Mouse (Mus musculus) Patski (cell line): Measurements from ENCODE around the gene Ifnar2. TPM values are rescaled to one million over a fixed set of nuclear protein-coding genes. Genes with fewer than 3 reads are reported as not detected.
A peak's percentile ranks its signal among the peaks of the same experiment; 100 is the strongest.

ENCODE experiments used
- ATAC-seq: fragments of 100-300 bp; one replicate; pipeline ENCODE4 v1.8.0; 2021
- CTCF ChIA-PET: fragments of 350-600 bp; sonication (Branson Sonifier 250); formaldehyde crosslinking; loops from one replicate; lab custom pipeline; 2022; ENCODE audit warnings: inconsistent platforms; lab: Charles Lee
- POLR2A ChIA-PET: fragments of 350-600 bp; sonication (Branson Sonifier 250); formaldehyde crosslinking; loops from one replicate; lab custom pipeline; 2022; ENCODE audit warnings: antibody characterized with exemption, inconsistent platforms; lab: Charles Lee
- DNase-seq: peaks from one replicate; pipeline ENCODE4 v3.0.0-alpha.2; 2011; ENCODE audit warnings: low read depth, low spot score
- H3K27me3 ChIP-seq: fragments of 371-371 bp; one replicate; pipeline ENCODE4 v1.5.1; 2021
- CTCF ChIP-seq: fragments of 100-300 bp; IDR thresholded peaks from one replicate; pipeline ENCODE4 v1.5.1; 2021
- in situ Hi-C: fragments of 300-500 bp; cut with MboI; formaldehyde crosslinking; loops from 3 replicates; pipeline ENCODE4 v1.11.1; 2018; ENCODE audit warnings: low pct_unique_long_range_greater_than_20kb, mixed read lengths
- polyA plus RNA-seq: library from polyadenylated mRNA; unstranded; gene quantifications from one replicate; pipeline ENCODE4 v1.2.3, GENCODE M21; 2021

The Ifnar2 gene
- polyA plus RNA-seq, 1 experiment from 2014 or later: 97.8 TPM

DNA sequence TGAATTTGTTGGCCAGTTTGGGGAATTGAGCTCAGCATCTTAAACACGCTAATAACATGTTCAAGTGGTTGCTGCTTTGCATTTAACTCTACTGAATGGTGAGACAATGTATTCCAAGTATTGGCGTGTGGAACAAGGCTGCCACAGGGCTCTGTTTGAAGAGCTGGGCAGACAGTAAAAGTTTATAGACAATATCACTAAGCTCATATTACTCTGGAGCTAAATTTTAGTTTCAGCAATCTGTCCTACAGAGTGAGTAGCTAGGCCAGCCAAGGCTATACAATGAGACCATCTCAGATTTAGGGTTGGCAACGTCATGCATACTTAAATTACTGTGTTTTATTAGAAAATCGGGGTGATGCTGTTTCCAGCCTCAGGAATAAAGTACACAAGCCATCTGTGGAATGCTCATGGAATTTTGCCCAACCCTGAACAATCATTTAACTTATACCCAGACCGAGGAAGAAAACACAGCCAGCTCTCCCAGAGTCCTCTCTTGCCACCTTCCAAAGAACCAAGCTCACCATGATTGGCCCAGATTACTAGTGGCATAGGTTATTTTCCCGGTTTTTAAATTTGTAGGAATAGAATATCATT lies 29.1 kb downstream of the Ifnar2 start:
- H3K27me3 ChIP-seq: no peaks in the 10 kb centered on the region
- CTCF ChIA-PET: interaction anchor here (0.7 kb wide), 1 partner anchor 180 kb away, joined by 3 read pairs; no protein-coding TSS in a partner anchor
- DNase-seq: no peak
- in situ Hi-C loops: no loop called here
- POLR2A ChIA-PET: interaction anchor here (0.7 kb wide), 1 partner anchor 1381 kb away, joined by 3 read pairs; no protein-coding TSS in a partner anchor
- no peak for ATAC-seq
- TF ChIP-seq CTCF: no peak

DNA sequence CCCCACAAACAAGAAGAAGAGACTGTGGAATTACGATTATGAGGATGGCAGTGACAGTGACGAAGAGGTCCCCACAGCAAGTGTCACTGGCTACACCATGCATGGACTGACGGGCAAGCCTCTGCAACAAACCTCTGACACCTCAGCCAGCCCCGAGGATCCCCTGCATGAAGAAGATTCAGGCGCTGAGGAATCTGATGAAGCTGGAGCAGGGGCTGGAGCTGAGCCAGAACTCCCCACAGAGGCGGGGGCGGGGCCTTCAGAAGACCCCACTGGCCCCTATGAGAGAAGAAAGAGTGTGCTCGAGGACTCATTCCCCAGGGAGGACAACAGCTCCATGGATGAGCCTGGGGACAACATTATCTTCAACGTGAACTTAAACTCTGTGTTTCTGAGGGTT lies 31.2 kb downstream of the Ifnar2 start:
- no peaks in the 10 kb centered on the region for H3K27me3 ChIP-seq
- no peak for ATAC-seq
- ChIA-PET CTCF (no interaction called here), POLR2A (no interaction called here)
- TF ChIP-seq CTCF: no peak
- DNase-seq: no peak
- in situ Hi-C loops: no loop called here

DNA sequence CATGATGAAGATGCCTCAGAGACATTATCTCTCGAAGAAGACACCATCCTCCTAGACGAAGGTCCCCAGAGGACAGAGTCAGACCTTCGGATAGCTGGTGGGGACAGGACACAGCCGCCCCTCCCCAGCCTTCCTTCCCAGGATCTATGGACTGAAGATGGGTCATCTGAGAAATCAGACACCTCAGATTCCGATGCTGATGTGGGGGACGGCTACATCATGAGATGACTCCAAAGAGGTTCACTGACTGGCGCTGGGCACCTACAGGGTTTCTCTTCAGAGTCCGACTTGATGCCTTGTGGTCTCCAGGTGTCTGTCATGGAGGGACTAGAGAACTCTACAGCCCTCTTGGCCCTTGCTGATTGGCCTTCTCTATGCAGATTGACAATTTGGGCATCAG lies 31.6 kb downstream of the Ifnar2 start:
- in situ Hi-C loops: no loop called here
- CTCF ChIA-PET: no interaction called here

DNA sequence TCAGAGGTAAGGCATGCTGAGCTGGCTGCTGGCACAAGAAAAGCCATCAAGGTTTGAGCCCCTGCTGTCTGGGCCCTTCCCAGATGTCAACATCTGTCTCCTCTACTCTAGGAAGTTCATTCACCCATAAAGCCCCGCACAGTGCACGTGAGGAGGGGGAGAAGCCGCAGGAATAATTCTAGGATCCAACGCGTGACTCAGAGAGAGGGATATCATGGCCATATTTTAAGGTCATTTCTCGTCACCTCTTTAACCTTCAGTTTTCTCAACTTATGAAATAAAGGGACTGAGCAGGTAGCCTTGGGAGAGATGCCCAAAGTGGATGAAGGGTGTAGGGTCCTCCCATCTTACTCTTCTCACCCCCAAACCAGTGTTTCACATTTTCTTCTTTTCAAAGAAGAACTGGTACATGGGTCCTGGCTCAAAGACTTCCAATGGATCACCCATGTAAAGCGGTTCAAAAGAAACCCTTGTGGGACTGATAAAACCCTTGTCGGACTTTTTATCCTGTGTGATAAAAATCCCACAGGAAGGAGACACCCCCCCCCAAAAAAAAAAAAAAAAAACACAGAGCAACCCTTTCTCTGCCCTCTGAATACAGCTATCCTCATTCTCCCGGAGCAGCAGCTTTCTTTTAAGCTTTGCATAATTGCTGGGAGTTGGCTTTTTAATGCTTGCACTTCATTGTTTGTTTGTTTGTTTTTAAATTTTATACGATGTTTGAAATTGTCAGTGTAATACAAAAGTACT lies 32.4 kb downstream of the Ifnar2 start:
- no peak for ATAC-seq
- no peaks in the 10 kb centered on the region for H3K27me3 ChIP-seq
- ChIA-PET POLR2A (interaction anchor here (0.9 kb wide), 1 partner anchor 42 kb away, joined by 4 read pairs; no protein-coding TSS in a partner anchor), CTCF (interaction anchor here (1.2 kb wide), 2 partner anchors 10 to 71 kb away, joined by 3 to 4 read pairs; no protein-coding TSS in a partner anchor)
- no peak for DNase-seq
- no peak for TF ChIP-seq CTCF
- in situ Hi-C loops: no loop called here

More for the DNA sequence above, 31.6 kb downstream of the Ifnar2 start:
- no peak for DNase-seq
- no peaks in the 10 kb centered on the region for H3K27me3 ChIP-seq
- ATAC-seq: no peak
- POLR2A ChIA-PET: no interaction called here
- no peak for TF ChIP-seq CTCF

DNA sequence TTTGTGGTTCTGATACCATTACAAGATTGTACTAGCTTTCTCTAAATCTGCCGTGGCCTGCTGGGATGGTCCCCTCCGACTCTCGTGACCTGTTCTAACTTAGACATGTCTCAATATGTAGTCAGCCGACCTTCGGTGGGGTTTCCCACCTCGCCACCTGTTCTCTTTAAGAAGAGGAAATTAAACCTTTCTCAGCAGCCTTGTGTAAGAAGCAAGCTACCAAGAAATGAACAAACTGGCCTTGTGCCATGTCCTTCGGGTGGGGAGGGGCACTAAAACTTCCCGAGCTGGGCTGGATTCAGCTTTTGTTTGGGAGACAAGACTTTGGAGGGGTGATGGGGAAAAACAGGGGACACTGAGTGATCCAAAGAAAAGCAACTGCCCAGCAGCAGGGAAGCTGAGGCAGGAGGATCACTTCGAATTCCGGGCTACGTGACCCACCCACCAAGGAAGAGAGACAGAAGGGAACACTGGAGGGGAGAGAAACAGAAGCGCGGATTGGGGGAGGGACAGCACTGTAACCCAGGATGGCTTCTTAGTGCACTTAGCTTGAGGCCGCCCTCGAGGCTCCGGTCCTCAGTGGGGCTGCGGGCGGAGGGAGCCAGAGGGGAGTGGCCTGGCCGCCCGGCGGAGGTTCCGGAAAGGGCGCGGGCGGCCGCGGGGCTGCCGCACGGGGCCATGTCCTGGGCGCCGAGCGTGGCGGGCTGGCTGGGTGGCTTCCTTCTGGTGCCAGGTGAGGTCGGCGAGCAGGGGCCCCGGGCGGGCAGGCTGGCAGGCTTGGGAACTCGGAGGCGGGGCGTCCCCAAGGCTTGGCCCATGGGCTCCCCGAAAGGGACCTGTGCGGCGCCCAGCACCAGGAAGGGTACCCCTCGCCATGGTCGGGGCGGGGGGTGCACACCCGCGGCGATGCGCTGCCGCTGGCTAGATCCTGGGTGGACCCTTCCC lies 33.3 kb downstream of the Ifnar2 start, which contains the start of gene Il10rb:
TSS of gene Il10rb (plus strand) at position 525 of the 945 bp plus-strand sequence.
- ATAC-seq (peak; percentile 75), DNase-seq (no peak)
- ChIA-PET POLR2A (interaction anchor here (0.9 to 1.0 kb wide), 2 partner anchors 43 to 106 kb away, joined by 3 to 4 read pairs; no protein-coding TSS in a partner anchor), CTCF (interaction anchor here (1.2 to 1.3 kb wide), 3 partner anchors 11 to 70 kb away, joined by 3 to 4 read pairs (median 3); no protein-coding TSS in a partner anchor)
- no peak for TF ChIP-seq CTCF
- in situ Hi-C loops: no loop called here
- no peaks in the 10 kb centered on the region for H3K27me3 ChIP-seq

DNA sequence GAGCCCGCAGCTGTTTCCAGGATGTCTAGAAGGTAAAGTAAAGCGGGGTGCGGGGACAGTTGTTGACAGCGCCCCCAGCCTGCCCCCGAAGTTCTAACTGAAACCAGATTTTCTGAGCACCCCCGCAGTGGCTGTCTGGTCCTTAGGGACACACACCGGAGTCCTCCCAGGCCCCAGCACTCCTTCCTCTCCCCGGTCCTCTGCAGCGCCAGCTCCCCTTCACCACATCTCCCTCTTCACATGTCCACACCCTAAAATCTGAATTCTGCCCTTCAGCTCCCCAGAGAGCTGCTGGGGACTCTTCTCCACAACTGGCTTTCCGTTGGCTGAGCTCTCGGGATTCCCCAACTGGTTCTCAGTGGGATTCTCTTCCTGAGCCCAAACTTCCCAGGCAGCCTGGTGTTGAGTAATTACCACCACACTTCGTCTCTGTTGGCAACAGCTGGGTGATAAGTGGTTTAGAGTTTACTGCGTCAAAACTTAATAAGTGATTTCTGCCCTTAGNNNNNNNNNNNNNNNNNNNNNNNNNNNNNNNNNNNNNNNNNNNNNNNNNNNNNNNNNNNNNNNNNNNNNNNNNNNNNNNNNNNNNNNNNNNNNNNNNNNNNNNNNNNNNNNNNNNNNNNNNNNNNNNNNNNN lies 34.1 kb downstream of the Ifnar2 start:
- no peak for TF ChIP-seq CTCF
- no peak for DNase-seq
- in situ Hi-C loops: no loop called here
- no peaks in the 10 kb centered on the region for H3K27me3 ChIP-seq
- ChIA-PET CTCF (interaction anchor here (1.0 to 1.3 kb wide), 3 partner anchors 12 to 54 kb away, joined by 3 to 4 read pairs (median 3); no protein-coding TSS in a partner anchor), POLR2A (interaction anchor here (0.7 to 1.0 kb wide), 2 partner anchors 13 to 105 kb away, joined by 3 read pairs; no protein-coding TSS in a partner anchor)
- ATAC-seq: peak; percentile 69

DNA sequence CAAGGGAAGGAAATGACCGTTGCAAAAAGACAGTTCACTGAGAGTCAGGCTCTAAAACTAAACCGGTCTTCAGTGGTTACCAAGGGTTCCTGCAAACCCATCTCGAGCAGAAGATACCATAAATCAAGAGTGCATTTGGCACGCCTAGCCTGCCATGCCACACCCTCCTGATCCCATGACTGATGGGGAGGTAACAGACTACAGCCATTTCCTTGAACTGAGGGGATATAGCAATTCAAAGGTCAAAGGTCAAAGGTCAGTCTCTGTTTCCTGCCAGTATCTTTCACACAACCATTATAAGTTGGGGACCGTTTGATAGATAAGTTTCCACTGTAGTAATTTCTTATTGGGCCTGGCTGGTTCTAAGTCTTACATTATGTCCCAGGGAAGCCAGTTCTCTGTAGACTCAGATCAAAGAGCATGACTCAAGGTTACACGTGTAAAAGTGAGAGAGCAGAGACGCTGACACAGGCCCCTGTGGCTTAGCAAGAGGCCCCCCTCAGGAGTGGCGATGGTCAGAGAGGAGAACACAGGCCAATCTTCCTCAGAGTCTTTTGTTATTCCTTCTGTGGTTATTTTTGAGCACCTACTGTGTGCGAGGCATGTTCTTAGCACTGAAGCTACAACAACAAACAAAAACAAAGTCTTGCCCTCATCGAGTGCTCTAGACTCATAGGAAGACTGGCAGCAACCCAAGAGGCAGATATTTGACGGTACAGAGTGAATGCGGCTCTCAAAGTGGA lies 40.7 kb downstream of the Ifnar2 start:
- in situ Hi-C loops: loop anchor here (5.0 kb wide), 1 partner anchor 69 kb away; no protein-coding TSS in a partner anchor
- POLR2A ChIA-PET: no interaction called here
- no peaks in the 10 kb centered on the region for H3K27me3 ChIP-seq
- CTCF ChIA-PET: no interaction called here
- no peak for ATAC-seq
- no peak for DNase-seq
- no peak for TF ChIP-seq CTCF

DNA sequence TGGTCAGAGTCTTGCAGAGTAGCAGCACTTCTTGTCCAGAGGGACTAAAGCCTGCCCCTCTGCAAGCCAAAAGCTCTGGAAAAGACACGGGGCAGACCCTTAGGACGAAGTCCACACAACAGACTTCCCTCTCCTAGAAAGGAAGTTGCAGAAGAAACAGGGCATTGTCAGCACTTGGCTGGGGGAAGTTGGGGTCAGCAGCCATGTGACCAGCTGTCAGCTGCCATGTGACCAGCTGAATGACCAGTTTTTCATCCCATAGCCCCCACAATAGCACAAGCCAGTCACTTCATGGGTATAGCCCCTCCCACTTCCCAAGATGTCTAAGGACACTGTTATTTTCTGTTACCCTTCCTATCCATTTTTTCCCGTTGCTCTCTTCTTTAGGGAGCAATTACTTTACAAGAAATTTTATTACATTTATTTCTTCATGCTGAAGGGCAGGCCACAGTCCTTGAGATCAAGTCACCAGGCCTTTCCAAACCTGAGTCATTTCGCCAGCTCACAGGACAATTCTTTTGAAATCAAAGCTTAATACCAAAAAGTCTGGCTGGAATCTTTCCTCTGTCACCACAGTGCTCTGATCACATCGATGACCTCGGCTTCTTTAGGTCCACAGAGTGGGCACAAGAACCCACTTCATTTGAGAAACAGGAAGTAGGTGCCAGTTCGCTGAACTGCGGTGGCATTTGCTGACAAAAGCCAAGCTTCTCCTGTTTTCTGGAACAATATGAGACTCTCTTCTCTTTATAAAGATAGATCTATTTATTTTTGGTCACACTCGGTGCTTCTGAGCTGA lies 43.0 kb downstream of the Ifnar2 start:
- ATAC-seq (no peak), DNase-seq (no peak)
- ChIA-PET POLR2A (no interaction called here), CTCF (no interaction called here)
- H3K27me3 ChIP-seq: no peaks in the 10 kb centered on the region
- in situ Hi-C loops: no loop called here
- no peak for TF ChIP-seq CTCF
